Mouse (Mus musculus) CH12.LX (cell line): ENCODE results near the gene Anks1b.

ENCODE experiments used
- CHD2 ChIP-seq: IDR thresholded peaks from 2 replicates; pipeline ENCODE4 v1.6.1; 2011; ENCODE audit warnings: low read length, improper control_type of control experiment
- CTCF ChIP-seq, 2 experiments: IDR thresholded peaks in 1 of 2; conservative IDR thresholded peaks in 1 of 2; 2 replicates each; pipeline ENCODE4 v1.5.1; 2011 to 2012; ENCODE audit warnings: low read depth in 2 of 2, low read length in 2 of 2, improper control_type of control experiment in 1 of 2, inconsistent platforms in 1 of 2, mild to moderate bottlenecking in 1 of 2, moderate library complexity in 1 of 2
- EP300 ChIP-seq: IDR thresholded peaks from 2 replicates; pipeline ENCODE4 v1.6.1; 2011; ENCODE audit warnings: low read length, improper control_type of control experiment
- ETS1 ChIP-seq: conservative IDR thresholded peaks from 2 replicates; pipeline ENCODE4 v1.6.1; 2012; ENCODE audit warnings: low read depth, mild to moderate bottlenecking, inconsistent platforms, low read length, improper control_type of control experiment, moderate library complexity
- HCFC1 ChIP-seq: IDR thresholded peaks from 2 replicates; pipeline ENCODE4 v1.6.1; 2012; ENCODE audit warnings: low read depth, mild to moderate bottlenecking, inconsistent platforms, low read length, improper control_type of control experiment
- MAFK ChIP-seq: IDR thresholded peaks from 2 replicates; pipeline ENCODE4 v1.6.1; 2011; ENCODE audit warnings: low read length, improper control_type of control experiment; ENCODE audit not compliant: insufficient replicate concordance
- PAX5 ChIP-seq: IDR thresholded peaks from 2 replicates; pipeline ENCODE4 v1.6.1; 2012; ENCODE audit warnings: low read length, inconsistent platforms, mixed read lengths
- POLR2A ChIP-seq: IDR thresholded peaks from 2 replicates; pipeline ENCODE4 v1.6.1; 2011; ENCODE audit warnings: low read depth, mild to moderate bottlenecking, improper control_type of control experiment, low read length
- UBTF ChIP-seq: IDR thresholded peaks from 2 replicates; pipeline ENCODE4 v1.6.1; 2012; ENCODE audit warnings: low read depth, mild to moderate bottlenecking, inconsistent platforms, low read length, improper control_type of control experiment, moderate library complexity
- USF2 ChIP-seq: conservative IDR thresholded peaks from 2 replicates; pipeline ENCODE4 v1.6.1; 2011; ENCODE audit warnings: low read depth, low read length, improper control_type of control experiment
- ZC3H11A ChIP-seq: IDR thresholded peaks from 2 replicates; pipeline ENCODE4 v1.6.1; 2012; ENCODE audit warnings: low read depth, mild to moderate bottlenecking, inconsistent platforms, low read length, improper control_type of control experiment

DNA sequence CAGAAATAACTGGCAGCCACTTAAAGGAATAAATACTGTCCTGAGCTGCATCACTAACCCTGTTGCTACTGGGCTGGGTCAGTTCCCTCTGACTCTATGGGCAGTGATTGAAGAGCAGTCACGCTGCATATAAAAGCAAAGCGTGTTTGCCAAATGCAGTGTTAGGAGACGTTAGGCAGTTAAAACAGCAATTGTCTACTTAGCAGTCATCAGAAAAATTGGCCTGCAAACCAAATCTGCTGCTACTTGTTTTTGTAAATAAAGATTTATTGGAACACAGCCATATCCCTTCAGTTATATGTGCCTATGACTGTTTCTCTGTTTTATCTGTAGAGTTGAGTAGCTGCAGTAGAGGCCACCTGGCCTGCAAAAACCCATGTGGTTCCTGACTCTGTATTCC, 347.2 kb downstream of the Anks1b start:
- TF ChIP-seq ZC3H11A = no peak
- TF ChIP-seq UBTF = no peak
- TF ChIP-seq HCFC1 = no peak
- no peak for TF ChIP-seq MAFK
- TF ChIP-seq CTCF (conservative IDR thresholded peaks at IDR 0.05 in 1 of 2, IDR thresholded peaks at IDR 0.05 in 1 of 2; ENCODE audit: low read depth in 2 of 2, low read length in 2 of 2) = no peak
- TF ChIP-seq ETS1 = no peak
- TF ChIP-seq EP300 = no peak
- TF ChIP-seq PAX5 = no peak
- TF ChIP-seq CHD2 = no peak
- no peak for TF ChIP-seq USF2
- TF ChIP-seq POLR2A = no peak
